Mouse (Mus musculus): ENCODE measurements around the gene Ccpg1. TPM values are rescaled to one million over a fixed set of nuclear protein-coding genes. Genes with fewer than 3 reads are reported as not detected.
A peak's percentile ranks its signal among the peaks of the same experiment; 100 is the strongest.

The Ccpg1 gene
- total RNA-seq (2014; rRNA removed): 19.3 and 30.4 TPM in 2 replicates
- 38.1 and 39.9 TPM in 2 replicates for polyA plus RNA-seq (2015; fragmentation: Nextera tagmentation; extraction: Ambion mirVana)

DNA sequence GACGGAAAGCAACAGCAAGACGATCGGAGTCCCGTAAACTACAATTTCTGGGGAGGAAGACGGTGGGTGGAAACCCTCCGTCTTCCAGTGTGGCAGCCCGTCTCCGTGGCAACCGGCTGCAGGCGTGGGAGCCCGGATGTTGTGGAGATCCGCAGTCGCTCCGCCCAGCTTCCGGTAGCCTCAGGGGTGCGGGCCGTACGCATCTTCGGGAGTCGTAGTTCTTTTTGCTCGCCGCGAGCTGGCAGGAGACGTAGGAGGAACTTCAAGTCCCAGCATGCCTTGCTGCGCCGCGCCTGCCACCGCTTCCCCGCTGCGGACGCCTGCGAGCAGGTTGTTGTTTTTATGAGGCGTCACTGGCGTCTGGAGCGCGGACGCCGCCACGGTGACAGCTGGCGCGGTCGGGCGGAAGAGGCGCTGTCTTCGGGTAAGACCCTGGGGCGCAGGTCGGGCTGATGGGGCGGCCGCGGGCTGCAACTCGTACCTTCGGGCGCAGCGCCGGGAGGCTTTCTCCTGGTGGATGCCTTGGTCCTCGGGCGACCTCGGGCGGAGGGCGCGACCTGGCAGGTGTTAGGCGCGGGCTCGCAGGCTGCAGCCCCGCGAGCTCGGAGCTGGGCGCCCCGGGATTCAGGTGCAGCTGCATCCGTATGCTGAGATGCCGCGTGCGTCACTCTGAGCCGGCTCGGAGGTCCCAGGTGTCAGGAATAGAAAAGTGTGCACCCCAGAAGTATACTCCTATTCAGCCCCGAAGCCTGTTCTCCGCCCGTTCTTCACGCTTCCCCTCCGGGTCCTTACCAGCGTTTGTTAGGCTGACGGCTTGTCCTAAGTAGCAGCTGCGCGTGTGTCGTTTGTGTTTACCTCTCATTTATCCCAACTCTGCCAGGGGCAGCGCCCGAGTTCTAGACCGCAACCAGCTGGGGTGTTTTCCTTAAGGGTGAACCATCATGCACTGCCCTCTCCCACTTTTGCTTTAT is at the start of gene Ccpg1, which contains the start of gene Ccpg1os:
TSS of gene Ccpg1 (plus strand) at position 180 of the 971 bp plus-strand sequence.
TSS of gene Ccpg1os (minus strand) at position 133 of the 971 bp plus-strand sequence.
- Histone ChIP-seq H3K9ac (replicated peaks; ENCODE audit: low read length, poor library complexity, severe bottlenecking) (peak within 1 kb of the TSS; percentile 71), H3K9me3 (ENCODE audit: low read length) (no peaks in the 10 kb centered on the region), H3K27ac (ENCODE audit: low read depth, low read length) (peak within 1 kb of the TSS; percentile 82), H3K4me3 (ENCODE audit: low read depth, low read length) (peak within 1 kb of the TSS; percentile 67), H3K4me2 (ENCODE audit: low read depth, low read length, poor library complexity, severe bottlenecking) (peak within 1 kb of the TSS; percentile 85), H3K27me3 (ENCODE audit: insufficient read depth, low read length) (no peaks in the 10 kb centered on the region), H3K36me3 (ENCODE audit: insufficient read depth, low read length) (no peaks in the 10 kb centered on the region), H3K4me1 (ENCODE audit: insufficient read depth, low read length) (peaks cover 9% of the 10 kb centered on the region; the same call in 1 of the 2 replicates)
- ATAC-seq (ENCODE audit: low FRiP score): peak; percentile 98
- peak; percentile 98 for DNase-seq (ENCODE audit: low spot score)
- WGBS: under 1% methylated on average over 83 of the region's 88 CpGs
- peak; percentile 46 for TF ChIP-seq CTCF (IDR thresholded peaks at IDR 0.05)

DNA sequence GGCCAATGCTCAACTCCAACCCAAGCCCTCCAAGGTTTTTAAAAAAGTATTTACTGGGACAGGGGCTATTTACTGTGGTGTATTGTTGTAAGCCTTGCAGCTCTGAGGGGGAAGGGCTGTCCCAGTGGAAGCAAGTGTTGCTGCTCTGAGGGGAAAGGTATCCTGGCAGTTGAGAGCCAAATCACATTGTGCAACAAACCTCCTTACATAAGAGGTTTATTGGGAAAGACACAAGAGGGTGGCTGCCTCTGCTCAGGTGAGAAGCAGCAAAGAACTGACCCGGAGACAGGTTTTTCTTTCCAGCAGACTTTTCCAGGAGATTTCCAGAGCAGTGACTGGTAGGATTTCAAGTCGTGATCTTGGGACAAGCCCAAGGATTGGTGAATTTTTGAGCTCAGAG is 48.9 kb upstream of the Ccpg1 start:
- no peak for DNase-seq (ENCODE audit: low spot score)
- no peak for ATAC-seq (ENCODE audit: low FRiP score)
- Histone ChIP-seq H3K9ac (replicated peaks; ENCODE audit: low read length, poor library complexity, severe bottlenecking) (no peak overlapping the region), H3K27me3 (ENCODE audit: insufficient read depth, low read length) (no peaks in the 10 kb centered on the region), H3K27ac (ENCODE audit: low read depth, low read length) (no peak overlapping the region), H3K9me3 (ENCODE audit: low read length) (no peaks in the 10 kb centered on the region), H3K4me2 (ENCODE audit: low read depth, low read length, poor library complexity, severe bottlenecking) (no peak overlapping the region), H3K4me1 (ENCODE audit: insufficient read depth, low read length) (no peaks in the 10 kb centered on the region), H3K4me3 (ENCODE audit: low read depth, low read length) (no peak overlapping the region), H3K36me3 (ENCODE audit: insufficient read depth, low read length) (no peaks in the 10 kb centered on the region)
- no peak for TF ChIP-seq CTCF (IDR thresholded peaks at IDR 0.05)
- 72% methylated on average over 2 of the region's 2 CpGs for WGBS

GRCm38 (mm10) chr9:72943424-72943823 is 41.8 kb upstream of the Ccpg1 start:
- no peaks in the 10 kb centered on the region for H3K9me3 ChIP-seq (ENCODE audit: low read length)
- TF ChIP-seq CTCF (IDR thresholded peaks at IDR 0.05): peak; percentile 49
- no peak for DNase-seq (ENCODE audit: low spot score)
- no peak overlapping the region for H3K27ac ChIP-seq (ENCODE audit: low read depth, low read length)
- peaks cover 11% of the 10 kb centered on the region for H3K36me3 ChIP-seq (ENCODE audit: insufficient read depth, low read length)
- no peaks in the 10 kb centered on the region for H3K27me3 ChIP-seq (ENCODE audit: insufficient read depth, low read length)
- no peaks in the 10 kb centered on the region for H3K4me1 ChIP-seq (ENCODE audit: insufficient read depth, low read length)
- WGBS: 62% methylated on average over 3 of the region's 3 CpGs
- H3K9ac ChIP-seq (replicated peaks; ENCODE audit: low read length, poor library complexity, severe bottlenecking): no peak overlapping the region
- ATAC-seq (ENCODE audit: low FRiP score): no peak
- H3K4me2 ChIP-seq (ENCODE audit: low read depth, low read length, poor library complexity, severe bottlenecking): no peak overlapping the region
- H3K4me3 ChIP-seq (ENCODE audit: low read depth, low read length): no peak overlapping the region

DNA sequence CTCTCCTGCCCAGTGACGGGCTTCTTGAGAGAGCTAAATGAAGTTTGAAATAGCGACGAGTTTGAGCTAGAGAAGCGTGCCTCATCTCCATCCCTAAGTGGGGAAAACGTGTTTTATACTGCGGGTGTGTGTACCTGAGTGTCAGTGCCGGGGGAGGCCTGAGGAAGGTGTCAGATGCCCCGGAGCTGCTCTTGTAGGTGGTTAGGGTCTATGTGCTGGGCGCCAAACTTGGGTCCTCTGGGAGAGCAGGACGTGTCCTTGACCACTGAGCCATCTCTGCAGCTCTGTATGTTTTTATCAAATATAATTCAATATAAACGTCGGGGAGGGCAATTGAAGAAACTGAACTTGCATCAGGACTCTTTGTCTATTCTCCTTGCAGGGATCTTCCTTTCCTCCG is 40.9 kb upstream of the Ccpg1 start:
- DNase-seq (ENCODE audit: low spot score): no peak
- H3K4me1 ChIP-seq (ENCODE audit: insufficient read depth, low read length): no peaks in the 10 kb centered on the region
- TF ChIP-seq CTCF (IDR thresholded peaks at IDR 0.05): no peak
- WGBS: 93% methylated on average over 13 of the region's 13 CpGs
- no peaks in the 10 kb centered on the region for H3K9me3 ChIP-seq (ENCODE audit: low read length)
- H3K4me2 ChIP-seq (ENCODE audit: low read depth, low read length, poor library complexity, severe bottlenecking): no peak overlapping the region
- no peak overlapping the region for H3K4me3 ChIP-seq (ENCODE audit: low read depth, low read length)
- H3K36me3 ChIP-seq (ENCODE audit: insufficient read depth, low read length): peaks cover 11% of the 10 kb centered on the region
- H3K27ac ChIP-seq (ENCODE audit: low read depth, low read length): no peak overlapping the region
- no peaks in the 10 kb centered on the region for H3K27me3 ChIP-seq (ENCODE audit: insufficient read depth, low read length)
- ATAC-seq (ENCODE audit: low FRiP score): no peak
- H3K9ac ChIP-seq (replicated peaks; ENCODE audit: low read length, poor library complexity, severe bottlenecking): no peak overlapping the region

DNA sequence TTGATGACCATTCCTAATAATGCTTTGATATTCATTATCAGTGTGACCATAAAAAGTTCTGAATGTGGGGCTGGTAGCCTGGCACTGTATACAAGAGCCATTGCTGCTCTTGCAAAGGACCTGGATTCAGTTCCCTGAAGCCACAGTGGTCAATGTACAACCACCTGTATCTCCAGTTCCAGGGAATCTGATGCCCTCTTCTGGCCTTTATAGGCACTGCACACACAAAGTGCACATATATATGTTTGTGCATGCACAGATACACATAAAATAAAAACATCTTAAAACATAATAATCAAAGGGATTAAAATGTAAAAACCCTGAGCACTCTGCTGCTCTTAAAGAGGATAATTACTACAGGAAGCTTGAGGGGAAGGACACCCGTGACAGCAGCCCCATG is 38.2 kb upstream of the Ccpg1 start:
- H3K9me3 ChIP-seq (ENCODE audit: low read length): no peaks in the 10 kb centered on the region
- no peaks in the 10 kb centered on the region for H3K27me3 ChIP-seq (ENCODE audit: insufficient read depth, low read length)
- H3K27ac ChIP-seq (ENCODE audit: low read depth, low read length): no peak overlapping the region
- WGBS: 93% methylated on average over 1 of the region's 1 CpGs
- no peak for ATAC-seq (ENCODE audit: low FRiP score)
- H3K4me2 ChIP-seq (ENCODE audit: low read depth, low read length, poor library complexity, severe bottlenecking): no peak overlapping the region
- H3K9ac ChIP-seq (replicated peaks; ENCODE audit: low read length, poor library complexity, severe bottlenecking): no peak overlapping the region
- DNase-seq (ENCODE audit: low spot score): no peak
- no peak overlapping the region for H3K4me3 ChIP-seq (ENCODE audit: low read depth, low read length)
- H3K36me3 ChIP-seq (ENCODE audit: insufficient read depth, low read length): peaks cover 11% of the 10 kb centered on the region
- H3K4me1 ChIP-seq (ENCODE audit: insufficient read depth, low read length): no peaks in the 10 kb centered on the region
- TF ChIP-seq CTCF (IDR thresholded peaks at IDR 0.05): peak; percentile 38

DNA sequence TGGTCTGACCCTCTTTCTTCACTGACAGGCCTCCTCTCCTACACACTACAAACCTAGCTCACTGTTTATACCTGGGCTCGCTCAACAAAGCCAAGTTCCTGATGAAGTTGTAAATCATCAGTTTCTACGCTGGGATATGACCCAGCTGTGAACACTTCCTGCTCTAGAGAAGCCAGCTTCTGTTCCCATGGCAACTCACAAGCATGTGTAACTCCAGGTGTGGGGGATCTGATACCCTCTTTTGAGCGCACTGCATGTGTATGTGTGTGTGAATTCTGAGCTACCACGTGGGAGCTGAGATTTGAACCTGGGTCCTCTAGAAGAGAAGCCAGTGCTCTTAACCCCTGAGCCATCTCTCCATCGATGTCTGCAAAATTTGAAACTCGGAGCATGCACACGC is 35.7 kb upstream of the Ccpg1 start:
- TF ChIP-seq CTCF (IDR thresholded peaks at IDR 0.05): no peak
- H3K9ac ChIP-seq (replicated peaks; ENCODE audit: low read length, poor library complexity, severe bottlenecking): no peak overlapping the region
- no peaks in the 10 kb centered on the region for H3K9me3 ChIP-seq (ENCODE audit: low read length)
- no peaks in the 10 kb centered on the region for H3K27me3 ChIP-seq (ENCODE audit: insufficient read depth, low read length)
- no peaks in the 10 kb centered on the region for H3K4me1 ChIP-seq (ENCODE audit: insufficient read depth, low read length)
- DNase-seq (ENCODE audit: low spot score) (no peak), ATAC-seq (ENCODE audit: low FRiP score) (no peak)
- WGBS: 84% methylated on average over 7 of the region's 7 CpGs
- peaks cover 11% of the 10 kb centered on the region for H3K36me3 ChIP-seq (ENCODE audit: insufficient read depth, low read length)
- H3K4me2 ChIP-seq (ENCODE audit: low read depth, low read length, poor library complexity, severe bottlenecking): no peak overlapping the region
- H3K27ac ChIP-seq (ENCODE audit: low read depth, low read length): no peak overlapping the region
- no peak overlapping the region for H3K4me3 ChIP-seq (ENCODE audit: low read depth, low read length)
